Mouse (Mus musculus) G1E (cell line): ENCODE measurements at regions not wholly inside any gene's neighbourhood (a gene's known extent, or its start where the extent isn't known, plus 50 kb on each side); places are given as distances from the start of the nearest gene placed in this dataset.

ENCODE experiments used
- CTCF ChIP-seq: IDR thresholded peaks from 2 replicates; pipeline ENCODE4 v1.5.1; 2012; ENCODE audit warnings: low read depth, low read length, inconsistent platforms, mixed read lengths
- GATA1 ChIP-seq: IDR thresholded peaks from 2 replicates; pipeline ENCODE4 v1.6.1; 2012; ENCODE audit warnings: borderline replicate concordance, low read length, inconsistent platforms, mixed read lengths
- GATA2 ChIP-seq: IDR thresholded peaks from 2 replicates; pipeline ENCODE4 v1.6.1; 2012; ENCODE audit warnings: low read depth, low read length, inconsistent platforms, borderline replicate concordance
- POLR2AphosphoS5 ChIP-seq: IDR thresholded peaks from 2 replicates; pipeline ENCODE4 v1.6.1; 2012; ENCODE audit warnings: low read depth, low read length, inconsistent platforms; ENCODE audit not compliant: insufficient replicate concordance
- TAL1 ChIP-seq: conservative IDR thresholded peaks from 2 replicates; pipeline ENCODE4 v1.6.1; 2012; ENCODE audit warnings: low read depth, low read length, inconsistent platforms, mixed read lengths

- no peak for TF ChIP-seq CTCF
- TF ChIP-seq POLR2AphosphoS5, result no peak
- TF ChIP-seq GATA1, result no peak
- no peak for TF ChIP-seq TAL1
- no peak for TF ChIP-seq GATA2
Observed at GRCm38 (mm10) chr15:74461935-74462334, 174.2 kb downstream of the Mroh4 start.
